Mouse (Mus musculus) 3134 (cell line): ENCODE measurements around the gene Mdm2.
"Not testable (repeated sequence)": the region's sequence is repeated elsewhere in the genome, so short reads cannot be mapped to it uniquely, and the experiment has no call there.

ENCODE experiments used
- DNase-seq: peaks from one replicate; pipeline ENCODE4 v3.0.0-alpha.2; 2011; ENCODE audit warnings: low spot score; ENCODE audit not compliant: insufficient read length; ENCODE audit errors: extremely low read depth

The Mdm2 gene

DNA sequence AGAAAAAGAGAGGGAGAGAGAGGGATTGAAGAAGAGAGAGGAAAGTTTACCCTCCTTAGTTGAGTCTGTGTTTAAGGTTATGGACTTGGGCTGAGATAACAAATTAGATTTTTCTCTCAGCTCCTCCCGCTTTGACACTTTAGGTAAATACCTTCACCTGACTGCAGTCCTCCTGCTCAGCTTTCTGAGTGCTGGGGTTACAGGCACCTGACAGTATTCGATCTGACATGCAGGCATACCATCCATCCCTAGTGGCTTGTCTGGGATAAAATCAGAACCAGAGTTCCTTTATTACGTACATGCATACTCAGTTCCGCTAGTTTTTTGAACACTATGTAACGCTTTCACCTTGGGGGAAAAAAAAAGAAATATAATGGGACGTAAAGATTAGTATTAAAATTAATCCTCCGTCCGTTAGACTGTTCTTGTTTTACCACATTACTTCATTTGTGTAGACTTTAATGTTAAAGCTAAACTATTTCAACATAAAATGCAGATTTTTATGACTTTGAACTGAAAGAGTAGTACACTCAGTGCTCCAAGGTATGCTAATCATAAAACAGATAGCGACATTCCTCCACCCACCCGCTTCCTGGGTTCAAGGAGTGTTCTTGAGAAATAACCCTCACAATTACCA lies 38.6 kb upstream of the Mdm2 start:
- DNase-seq: no peak

DNA sequence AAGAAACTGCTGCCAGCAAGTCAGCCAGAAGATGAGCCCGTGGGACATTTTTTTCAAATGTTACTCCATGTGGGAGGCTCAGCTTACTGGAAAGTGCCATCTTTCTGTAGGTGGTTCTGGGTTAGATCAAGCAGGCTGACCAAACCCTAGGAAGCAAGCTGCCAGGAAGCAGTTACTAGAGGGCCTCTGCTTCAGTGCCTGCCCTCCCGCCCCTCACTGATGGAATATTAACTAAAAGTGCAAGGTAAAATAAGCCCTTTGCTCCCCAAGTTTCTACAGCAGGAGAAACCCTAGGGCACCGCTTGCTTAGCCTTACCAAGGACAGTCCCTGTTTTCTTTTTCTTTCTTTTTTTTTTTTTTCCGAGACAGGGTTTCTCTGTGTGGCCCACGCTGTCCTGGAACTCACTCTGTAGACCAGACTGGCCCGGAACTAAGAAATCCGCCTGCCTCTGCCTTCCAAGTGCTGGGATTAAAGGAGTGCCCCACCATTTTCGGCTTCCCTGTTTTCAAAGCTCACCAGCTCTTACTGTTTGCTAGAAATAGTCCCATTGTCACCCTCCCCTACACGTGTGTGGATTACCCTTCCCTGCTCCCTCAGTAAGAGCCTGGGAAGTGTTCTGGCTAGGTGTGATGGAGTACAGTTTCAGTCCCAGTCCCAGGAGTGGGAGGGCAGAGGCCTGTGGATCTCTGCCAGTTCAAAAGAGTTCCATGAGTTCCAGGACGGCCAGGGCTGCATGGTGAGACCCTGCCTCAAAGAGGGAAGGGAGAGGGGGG lies 37.9 kb upstream of the Mdm2 start:
- no peak for DNase-seq

DNA sequence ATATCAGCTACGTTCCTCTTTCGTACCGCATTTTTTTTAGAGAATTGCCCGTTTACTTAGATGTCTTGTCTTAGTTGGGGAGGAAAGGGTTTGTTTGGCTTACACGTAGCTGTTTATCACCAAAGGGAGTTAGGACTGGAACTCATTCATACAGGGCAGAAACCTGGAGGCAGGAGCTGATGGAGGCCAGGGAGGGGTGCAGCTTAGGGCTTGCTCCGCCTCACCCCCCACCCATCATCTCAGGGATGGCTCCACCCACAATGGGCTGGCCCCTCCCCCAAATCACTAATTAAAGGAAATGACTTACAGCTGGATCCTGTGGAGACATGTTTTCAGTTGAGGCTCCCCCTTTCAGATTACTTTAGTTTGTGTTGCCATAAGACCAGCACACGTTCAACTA lies 37.2 kb upstream of the Mdm2 start:
- DNase-seq: no peak

DNA sequence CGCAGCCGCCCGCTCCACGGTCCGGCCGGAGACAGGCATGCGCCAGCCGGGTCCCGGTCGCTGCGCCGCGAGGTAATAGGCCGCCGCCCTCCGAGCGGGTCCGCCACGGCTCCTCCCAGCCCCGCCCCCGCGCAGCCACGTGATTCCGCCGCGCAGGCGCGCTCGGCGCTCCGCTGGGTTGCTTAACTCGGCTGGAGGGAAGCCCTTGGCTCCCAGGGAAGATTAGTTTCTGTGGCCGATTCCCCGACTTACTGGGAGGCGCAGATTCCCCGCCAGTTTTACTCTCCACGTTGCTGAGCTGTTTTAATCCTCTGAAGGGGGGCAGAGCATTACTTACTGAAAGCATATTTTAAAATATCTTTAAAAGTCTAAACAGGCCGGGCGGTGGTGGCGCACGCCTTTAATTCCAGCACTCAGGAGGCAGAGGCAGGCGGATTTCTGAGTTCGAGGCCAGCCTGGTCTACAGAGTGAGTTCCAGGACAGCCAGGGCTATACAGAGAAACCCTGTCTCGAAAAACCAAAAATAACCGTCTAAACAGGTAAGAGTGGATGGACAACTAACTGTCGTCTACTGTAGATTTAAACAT lies 35.8 kb upstream of the Mdm2 start, which contains the start of gene Slc35e3:
Slc35e3 (minus strand) TSS at position 69 of the 587 bp plus-strand sequence.
- peak; percentile 89 for DNase-seq

DNA sequence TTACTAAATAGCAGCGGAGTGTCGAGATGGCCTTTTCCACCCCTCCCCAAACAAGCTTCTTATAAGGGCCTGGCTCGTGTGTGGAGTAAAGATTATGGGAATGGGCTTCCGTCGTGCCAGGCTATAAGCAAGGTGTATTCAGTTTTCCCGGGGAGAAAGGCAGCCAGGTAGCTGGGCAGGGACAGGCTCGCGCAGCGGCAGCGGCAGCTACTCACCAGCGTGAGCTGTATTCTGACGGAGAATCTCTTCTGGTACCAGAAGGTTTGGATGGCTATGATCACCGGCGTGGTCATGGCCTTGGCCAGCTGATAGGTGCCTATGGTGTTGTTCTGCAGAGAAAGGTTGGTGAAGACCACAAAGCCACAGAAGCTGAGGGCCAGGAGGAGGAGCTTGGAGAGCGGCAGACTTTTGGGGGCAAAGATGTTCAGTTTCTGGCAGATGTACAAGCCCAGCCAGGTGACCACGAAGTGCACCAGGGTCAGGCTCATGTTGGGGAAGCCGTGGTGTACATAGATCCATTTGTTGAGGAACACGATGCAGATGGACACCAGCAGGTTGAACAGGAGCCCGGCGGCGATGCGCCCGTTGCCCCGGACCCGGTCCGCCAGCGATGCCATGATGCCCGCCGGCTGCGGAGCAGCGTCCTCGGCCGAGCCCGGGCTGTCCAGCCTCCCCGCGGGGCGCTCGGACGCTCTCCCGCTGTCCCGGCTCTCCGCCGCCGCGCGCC lies 35.2 kb upstream of the Mdm2 start:
- DNase-seq: peak; percentile 49

DNA sequence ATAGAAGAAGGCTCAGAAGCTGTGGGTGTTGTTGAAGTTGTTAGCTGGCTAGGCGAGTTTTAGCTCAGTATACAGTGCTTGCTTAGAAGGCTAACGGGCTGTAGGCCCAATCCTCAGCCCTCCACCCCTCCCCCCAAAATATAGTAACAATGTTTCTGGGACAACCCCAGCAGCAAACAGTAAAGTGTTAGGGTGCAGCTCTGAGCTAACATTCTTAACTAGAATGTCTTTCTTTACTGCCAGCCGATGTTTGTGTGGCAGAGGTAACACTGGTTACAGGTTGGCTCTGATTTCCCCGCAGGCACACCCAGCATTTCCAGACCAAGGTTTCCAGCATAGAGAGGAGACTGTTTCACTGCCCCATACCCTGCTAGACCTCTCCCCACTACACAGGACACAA lies 33.4 kb upstream of the Mdm2 start:
- DNase-seq: no peak

DNA sequence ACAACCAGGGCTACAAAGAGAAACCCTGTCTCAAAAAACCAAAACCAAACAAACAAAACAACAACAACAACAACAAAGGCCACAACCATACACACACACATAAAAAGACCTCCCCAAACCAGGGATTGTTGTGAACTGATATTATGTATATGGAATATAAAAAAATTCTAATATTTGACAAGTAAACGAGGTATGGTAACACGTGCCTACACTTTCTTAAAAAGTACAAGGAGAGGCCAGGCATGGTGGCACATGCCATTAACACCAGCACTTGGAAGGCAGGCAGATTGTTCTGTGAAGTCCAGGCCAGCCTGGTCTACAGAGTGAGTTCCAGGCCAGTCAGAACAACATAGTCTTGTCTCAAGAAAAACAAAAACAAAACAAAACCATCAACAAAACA lies 32.6 kb upstream of the Mdm2 start:
- no peak for DNase-seq

DNA sequence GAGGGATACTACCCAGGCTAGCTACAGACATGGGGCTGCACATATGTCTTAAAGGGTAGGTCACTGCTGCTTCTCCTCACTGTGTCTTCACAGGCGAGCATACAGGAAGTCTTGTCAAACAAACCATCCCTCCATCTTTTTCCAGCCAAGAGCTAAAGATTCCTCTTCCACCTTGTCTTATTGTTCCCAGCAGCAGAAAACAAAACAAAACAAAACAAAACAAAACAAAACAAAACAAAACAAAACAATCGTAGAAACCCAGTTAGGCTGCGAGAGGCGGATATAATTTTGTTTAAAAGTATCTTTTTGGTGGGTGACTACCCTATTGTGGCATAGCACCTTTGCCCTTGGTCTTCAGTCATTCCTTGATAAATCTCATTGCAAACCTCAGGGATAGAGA lies 32.1 kb upstream of the Mdm2 start:
- no peak for DNase-seq

DNA sequence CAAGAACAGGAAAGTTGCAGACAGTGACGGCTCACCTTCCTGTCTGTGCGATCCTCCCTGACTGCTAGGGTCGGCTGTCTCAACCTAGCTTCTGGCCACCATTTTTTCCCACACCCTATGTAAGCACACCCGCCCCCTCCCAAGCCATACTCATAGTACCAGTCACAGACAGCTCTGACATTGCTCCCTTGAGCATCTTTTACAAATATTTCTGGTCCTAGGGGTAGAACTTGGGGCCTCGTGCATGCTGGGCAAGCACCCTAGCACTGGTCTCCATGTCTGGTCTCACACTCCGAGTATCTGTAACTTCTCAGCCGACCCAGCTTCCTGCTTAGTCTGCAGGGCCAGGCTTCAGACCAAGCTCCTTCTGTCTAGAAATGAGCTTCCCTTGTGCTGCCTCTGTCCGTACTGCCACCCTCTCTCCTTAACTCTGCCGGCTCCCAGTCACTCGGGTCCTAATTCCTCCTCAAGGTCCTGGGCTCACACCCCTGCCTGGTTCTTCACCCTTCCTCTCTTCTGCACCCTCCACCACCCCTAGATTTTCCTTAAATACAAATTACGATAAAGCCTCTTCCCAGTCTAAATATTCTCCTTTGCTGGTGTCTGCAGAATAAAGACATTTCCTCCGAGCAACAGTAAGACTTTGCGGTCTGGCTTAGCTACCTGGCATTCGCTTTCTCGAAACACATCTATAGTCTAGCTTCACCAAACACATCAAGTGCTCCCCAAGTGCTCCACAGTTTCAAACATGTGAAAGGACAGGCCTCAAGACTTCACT lies 31.3 kb upstream of the Mdm2 start:
- DNase-seq: no peak

DNA sequence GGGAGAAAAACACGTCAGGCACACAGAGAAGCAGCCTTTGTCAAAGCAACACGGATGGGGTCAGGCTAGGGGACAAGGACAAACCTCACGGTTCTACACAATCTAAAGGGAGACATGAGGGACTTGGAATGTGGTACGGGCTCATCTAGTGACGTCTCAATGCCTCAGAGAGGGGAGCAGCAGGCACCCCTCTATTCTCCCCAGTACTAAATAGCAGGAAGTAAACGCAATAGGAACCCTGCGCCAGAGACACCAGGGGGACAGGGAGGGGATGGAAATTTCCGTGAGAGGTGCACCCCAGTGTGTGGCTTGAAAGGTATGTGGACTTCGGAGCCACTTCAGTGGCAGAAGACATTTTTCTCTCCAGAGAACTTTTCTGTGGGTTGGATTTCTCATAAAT lies 30.4 kb upstream of the Mdm2 start:
- no peak for DNase-seq

DNA sequence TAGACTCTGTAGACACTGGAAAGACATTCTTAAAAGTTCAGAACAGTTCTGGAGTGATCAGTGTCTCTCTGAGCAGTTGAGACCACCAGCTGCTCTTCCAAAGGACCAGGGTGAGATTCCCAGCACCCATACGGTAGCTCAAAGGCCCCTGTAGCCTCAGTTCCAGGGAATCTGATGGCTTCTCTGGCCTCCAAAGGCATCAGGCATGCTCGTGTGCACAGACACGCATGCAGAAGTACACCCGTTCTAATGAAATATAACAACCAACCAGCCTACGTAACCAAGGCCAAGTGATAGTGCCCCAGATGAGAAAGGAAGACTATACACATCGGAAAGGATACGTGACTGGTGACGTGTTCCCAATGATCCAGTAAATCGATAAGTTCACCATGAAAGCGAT lies 29.6 kb upstream of the Mdm2 start:
- no peak for DNase-seq

DNA sequence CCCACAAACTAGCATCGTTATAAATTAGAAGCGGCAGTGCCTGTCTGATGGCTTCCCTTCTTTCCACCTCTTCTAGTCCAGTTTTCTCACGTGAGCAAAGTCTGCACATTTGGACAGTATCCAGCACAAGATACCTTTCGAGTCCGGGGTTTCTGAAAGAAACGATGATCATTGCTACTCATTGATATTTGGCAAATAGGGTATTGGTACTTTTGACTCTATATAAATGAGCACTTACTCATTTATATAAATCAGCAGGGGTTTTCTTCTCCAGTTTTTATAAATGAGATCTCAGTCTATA lies 29.0 kb upstream of the Mdm2 start:
- no peak for DNase-seq

DNA sequence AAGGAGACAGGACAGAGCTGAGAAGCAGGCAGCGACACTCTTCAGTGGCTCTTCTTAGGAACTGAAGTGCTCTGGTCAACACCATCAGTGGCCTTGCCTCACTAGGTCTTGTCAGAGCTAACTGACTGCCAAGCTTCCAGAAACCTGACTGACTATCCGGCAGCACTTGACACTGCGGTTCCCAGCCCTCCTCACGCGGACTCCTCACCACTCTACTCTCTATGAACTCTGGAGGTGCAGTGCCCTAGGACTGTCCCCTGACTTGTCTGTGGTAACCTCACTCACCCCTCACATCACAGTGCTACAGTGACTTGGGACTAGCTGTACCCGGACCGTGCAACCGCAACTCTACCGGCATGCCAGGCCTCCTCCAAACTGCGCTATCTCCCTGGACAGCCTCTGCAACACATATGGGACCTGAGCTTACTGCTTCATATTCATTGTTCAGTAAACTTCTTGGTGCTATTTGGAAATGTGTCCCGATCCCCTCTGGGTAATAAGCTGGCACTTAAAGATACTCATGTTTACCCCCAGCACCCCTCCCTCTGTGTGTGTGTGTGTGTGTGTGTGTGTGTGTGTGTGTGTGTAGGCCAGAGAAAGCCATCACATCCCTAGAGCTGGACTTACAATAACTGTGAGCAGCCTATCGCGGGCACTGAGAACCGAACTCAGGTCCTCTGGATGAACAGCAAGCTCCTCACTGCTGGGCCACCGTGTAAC lies 28.5 kb upstream of the Mdm2 start:
- no peak for DNase-seq

DNA sequence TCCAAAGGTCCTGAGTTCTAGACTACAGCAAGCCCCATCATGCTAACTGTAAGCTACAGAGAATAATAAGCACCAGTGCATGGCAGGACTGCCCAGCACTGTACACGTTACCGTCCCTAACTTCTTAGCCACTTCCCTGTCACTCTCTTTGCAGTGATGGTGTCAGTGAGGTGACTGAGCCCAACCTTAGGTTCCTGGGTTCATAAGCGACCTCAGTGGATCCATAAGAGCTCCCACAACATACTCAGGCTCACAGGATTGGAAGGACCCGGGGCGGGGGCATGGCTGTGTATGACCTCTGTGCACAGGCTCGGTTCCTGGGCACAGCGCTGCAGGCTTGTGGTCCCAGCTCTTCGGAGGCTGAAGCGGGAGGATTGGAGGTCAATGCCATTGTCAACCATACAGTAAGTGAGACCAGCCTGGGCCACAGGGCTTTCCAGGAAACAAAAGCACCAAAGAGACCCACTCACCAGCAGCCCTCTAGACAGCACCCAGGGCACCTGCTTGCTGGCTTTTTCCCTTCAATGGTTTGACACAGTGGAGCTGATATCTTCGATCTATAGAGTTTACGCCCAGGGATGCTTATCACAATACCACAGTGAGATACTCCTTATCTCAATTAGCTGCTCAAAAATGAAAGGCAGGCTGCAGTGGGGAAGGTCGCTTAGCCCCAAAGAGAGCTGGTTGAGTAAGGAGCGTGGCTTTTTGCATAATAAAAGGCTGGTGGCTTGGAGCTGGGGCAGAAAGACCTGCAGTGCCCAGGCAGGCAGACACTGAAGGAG lies 27.8 kb upstream of the Mdm2 start:
- no peak for DNase-seq

DNA sequence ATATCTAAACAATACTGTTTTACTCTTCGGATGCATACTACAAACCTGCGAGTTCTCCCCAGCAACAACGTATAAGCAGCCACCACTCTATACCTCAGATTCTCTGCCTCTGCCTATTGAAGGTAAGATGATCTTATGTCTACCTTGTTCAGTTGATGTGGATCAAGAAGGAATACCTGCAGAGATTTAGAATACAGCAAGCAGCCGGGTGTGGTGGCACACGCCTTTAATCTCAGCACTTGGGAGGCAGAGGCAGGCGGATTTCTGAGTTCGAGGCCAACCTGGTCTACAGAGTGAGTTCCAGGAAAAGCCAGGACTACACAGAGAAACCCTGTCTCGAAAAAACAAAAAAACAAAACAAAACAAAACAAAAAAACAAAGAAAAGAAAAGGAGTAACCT lies 26.9 kb upstream of the Mdm2 start:
- DNase-seq: not testable (repeated sequence)

DNA sequence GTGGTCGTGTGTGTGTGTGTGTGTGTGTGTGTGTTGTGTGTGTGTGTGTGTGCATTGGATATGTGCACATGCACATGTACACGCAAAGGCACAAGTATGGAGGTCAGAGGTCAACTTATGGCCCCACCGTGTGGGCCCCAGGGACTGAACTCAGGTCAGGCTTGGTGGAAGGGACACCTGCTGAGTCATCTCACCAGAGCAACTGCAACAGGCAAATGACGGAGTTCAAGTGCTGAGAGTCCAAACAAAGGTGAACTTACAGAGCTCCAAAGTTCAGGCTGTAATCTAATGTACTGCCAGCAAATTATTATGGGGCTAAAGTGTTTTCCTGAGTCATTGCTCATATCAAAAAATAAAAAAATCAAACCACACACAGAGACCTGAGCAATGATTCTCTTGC lies 26.5 kb upstream of the Mdm2 start:
- DNase-seq: no peak

DNA sequence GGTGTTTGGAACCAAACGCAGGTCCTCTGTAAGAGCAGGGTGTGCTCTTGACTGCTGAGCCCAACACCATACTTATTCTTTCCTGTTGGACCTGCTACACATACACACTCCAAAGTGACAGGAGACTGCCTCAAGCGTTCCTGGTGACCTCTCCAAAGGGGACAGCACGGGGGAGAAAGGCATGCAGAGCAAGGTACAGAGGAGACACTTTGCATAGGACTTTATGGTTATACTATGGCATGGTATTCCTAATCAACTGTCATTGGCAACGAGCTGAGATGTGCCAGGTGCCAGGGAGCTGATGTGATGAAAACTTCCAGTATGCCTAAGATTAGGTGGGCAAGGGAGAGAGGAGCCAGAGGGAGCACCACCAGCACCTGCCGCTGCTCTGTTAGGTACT lies 26.0 kb upstream of the Mdm2 start:
- DNase-seq: no peak

DNA sequence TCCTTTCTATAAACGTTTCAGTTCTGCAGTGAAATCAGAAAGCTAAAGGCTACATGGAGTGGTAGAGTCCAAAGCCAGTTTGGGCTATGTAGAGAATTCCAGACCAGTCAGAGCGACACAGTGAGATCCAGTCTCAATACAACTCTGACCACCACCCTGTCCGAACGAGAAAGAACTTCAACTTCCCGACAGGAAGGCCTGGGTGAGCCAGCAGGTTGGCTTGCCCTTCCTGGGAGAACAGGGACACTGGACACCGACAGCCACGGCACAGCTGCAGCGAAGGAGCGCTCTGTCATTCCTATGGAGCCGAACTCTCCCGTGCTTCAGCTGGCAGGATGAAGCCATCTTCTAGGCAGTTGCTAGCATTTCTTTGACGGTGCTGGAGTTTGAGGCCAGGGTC lies 24.8 kb upstream of the Mdm2 start:
- DNase-seq: not testable (repeated sequence)

DNA sequence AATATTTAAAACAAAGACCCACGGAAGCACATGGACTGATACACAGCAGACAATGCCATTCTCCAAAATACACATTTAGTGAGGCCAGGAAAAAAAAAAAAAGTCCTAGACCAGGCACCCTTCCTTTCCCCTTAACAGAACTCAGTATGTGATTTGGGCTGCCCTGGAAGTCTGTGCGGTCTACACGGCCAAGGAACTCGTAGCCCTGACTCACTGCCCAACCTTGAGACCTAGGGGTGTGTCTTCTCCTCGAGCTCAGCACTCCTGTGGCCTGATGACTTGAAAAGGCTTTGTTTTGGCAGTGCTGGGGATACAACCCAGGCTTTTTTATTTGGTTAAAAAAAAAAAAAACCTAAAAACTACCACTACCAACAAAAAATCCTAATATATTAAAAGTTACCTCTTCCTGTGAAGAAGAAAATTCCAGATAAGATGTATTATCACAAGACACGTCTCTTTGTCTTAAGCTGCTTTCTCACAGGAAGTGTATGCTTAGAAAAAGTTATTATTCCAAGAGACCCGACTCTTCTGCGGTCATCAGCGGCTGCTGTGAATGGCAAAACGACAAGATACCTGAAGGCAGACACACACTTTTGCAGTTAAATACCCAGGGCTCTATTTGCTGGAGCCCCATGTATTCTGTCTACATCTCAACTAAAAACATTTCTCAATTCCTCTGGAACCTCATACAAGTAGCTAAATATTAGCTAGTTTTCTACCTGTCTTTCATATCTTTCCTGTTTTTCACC lies 23.7 kb upstream of the Mdm2 start:
- DNase-seq: not testable (repeated sequence)
